Mouse (Mus musculus) cerebellum, postnatal 14 days (tissue): ENCODE measurements around the gene Dchs1.

Source experiments
- DNase-seq, 2 experiments: peaks; one replicate each; pipeline ENCODE4 v3.0.0; 2021; ENCODE audit warnings: mixed read lengths in 2 of 2

Gene Dchs1

GRCm38 (mm10) chr7:105787285-105788140 lies at the start of gene Dchs1:
Gene Dchs1, minus strand, starts transcription at chr7:105787654.
- DNase-seq, result peak; percentile 57 to 60

- DNase-seq, result no peak
Measured at GRCm38 (mm10) chr7:105824281-105824680, 36.8 kb upstream of the Dchs1 start.

- peak; percentile 26 to 45 for DNase-seq
Measured at GRCm38 (mm10) chr7:105818483-105818882, 31.0 kb upstream of the Dchs1 start.

DNA sequence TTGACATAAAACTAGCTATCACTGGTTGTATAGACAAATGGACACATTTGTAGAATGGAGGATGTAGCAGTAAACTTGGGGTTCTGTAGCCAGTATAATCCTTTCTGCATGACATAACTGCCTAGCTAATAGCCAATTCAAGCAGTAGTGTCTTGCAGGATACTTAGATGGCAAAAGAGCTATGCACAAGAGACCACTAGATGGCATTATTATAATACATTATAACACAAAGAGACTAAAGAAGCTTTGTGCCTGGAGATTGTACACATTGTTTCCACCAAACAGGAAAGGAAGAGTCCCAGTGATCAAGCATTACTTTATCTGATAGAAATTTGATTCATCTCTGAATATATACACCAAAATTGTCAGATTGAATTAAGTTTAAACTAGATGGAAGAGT lies 29.3 kb upstream of the Dchs1 start:
- no peak for DNase-seq

DNA sequence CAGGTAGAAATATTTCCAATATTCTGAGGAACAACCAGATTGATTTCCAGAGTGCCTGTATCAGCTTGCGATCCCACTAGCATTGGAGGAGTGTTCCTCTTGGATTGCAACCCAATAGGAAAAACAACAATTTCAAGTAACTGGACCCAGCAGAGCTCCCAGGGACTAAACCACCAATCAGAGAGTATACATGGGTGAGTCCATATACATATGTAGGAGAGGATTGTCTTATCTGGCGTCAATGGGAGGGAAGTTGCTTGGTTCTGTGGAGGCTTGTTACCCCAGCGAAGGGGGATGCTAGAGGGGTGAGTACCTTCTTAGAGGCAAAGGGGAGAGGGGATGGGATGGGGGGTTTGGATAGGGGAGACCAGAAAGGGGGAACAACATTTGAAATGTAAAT lies 25.9 kb upstream of the Dchs1 start:
- DNase-seq, result no peak

GRCm38 (mm10) chr7:105812566-105812965 lies 25.1 kb upstream of the Dchs1 start:
- DNase-seq, result no peak

DNA sequence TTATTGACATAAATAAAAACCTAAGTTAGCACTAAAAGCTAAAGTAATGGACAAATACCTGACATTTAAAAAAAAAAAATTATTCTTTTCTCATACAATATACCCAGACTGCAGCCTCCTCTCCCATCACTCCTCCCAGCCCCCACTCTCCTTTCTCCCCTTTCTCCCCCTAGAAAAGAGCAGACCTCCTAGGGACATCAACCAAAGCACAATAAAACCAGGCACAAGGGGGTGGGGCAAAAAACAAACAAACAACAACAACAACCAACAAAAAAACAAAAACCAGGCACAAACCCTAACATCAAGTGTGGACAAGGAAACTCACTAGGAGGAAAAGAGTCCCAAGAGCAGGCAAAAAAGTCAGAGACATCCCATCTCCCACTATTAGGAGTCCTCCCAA lies 24.1 kb upstream of the Dchs1 start:
- DNase-seq, result peak; percentile 33 to 40

DNA sequence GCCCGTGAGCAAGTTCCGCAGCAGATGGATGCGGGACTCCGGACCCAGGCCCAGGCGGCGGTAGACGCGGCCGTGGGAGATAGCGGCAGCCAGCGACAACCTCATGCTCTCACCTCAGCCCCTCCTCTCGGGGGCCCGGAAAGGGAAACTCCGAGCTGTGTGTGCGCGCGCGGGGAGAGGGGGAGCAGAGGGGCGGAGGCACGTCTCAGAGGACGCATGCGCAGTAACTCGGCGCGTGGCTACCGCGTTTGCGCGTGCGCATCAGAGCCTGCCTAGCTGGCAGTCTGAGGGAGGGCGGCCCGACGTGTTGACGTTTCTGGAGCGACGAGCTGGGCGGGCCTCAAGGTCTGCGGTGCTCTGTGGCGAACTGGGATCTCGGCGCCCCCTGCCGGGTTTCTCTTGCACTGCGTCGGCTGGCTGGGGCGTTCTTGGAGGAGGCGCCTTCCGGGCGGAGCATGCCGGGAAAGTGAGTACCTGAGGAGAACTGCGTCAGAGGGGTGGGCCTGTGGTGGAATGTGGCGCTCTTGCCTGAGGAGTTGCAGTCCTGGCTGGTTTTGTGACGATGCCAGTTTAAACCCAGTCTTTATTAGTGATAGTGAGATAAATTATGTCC lies 23.5 kb upstream of the Dchs1 start, which contains the start of gene Mrpl17:
TSS of gene Mrpl17 (minus strand) at position 223 of the 613 bp plus-strand sequence.
- peak; percentile 100 for DNase-seq

DNA sequence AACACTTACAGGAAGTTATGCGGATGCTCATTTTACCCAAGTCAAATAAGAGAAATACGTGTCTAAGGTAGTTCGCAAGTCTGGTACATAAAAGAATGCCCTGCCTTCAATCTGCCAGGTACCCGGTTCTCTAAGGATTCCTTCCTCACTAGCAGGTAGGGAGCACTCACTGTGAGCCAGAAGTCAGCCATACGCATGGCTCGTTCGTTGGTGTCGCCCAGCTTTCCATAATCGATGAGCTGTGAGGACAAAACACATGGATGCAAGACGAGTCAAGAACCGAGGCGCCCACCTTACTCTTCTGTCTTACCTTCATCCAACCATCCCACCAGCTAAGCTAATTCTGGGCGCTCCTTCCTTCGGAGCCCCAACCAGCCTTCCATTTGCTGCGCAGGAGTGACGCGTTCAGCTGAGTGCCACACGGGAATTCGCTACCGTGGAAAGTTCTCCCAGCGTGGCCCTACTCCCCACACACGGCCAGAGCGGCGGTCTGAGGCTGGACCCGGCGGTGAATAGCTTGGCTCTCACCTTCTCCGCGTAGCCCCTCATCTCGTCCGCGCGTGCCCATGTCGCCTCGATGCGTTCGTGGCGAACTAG lies 22.9 kb upstream of the Dchs1 start:
- no peak for DNase-seq

DNA sequence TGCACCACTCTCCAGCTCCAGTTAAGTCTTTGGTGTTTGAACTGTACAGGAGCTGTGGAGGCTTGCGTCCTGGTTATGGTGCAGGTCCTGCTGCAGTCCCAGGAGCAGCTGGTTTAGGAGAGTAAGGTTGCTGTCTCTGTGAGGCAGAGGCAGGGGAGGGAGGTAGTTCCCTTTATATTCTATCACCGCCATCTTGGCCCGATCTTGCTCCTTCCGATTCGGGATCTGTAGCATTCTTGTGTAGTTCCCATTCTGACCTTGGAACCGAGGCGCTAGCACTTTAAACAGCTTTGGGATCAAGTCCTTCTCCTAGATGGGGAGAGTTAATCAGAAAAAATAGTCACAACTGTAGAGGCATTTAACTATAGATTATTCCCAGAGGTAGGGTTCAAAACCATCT lies 22.4 kb upstream of the Dchs1 start:
- DNase-seq, result no peak

- no peak for DNase-seq
Measured at GRCm38 (mm10) chr7:105808385-105808784, 20.9 kb upstream of the Dchs1 start.

GRCm38 (mm10) chr7:105806716-105807115 lies 19.3 kb upstream of the Dchs1 start:
- no peak for DNase-seq

DNA sequence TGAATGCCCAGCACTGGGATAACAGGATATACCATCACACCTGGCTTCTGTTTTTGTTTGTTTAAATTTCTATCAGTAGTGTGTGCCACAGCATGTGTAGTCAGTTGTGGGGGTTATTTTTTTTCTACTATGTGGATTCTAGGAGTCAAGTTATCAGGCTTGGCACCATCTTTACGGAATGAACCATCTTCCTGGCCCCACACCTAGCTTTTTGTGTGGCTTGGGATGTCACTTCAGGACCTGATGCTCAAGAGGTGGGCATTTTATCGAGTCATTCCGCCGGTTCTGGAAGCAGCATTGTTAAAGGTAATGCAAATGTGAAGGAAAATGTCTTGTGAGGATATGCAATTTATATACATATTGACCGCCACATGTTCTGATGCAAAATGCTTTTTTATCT lies 18.7 kb upstream of the Dchs1 start:
- DNase-seq, result no peak

- DNase-seq, result no peak
Measured at GRCm38 (mm10) chr7:105803428-105803827, 16.0 kb upstream of the Dchs1 start.

DNA sequence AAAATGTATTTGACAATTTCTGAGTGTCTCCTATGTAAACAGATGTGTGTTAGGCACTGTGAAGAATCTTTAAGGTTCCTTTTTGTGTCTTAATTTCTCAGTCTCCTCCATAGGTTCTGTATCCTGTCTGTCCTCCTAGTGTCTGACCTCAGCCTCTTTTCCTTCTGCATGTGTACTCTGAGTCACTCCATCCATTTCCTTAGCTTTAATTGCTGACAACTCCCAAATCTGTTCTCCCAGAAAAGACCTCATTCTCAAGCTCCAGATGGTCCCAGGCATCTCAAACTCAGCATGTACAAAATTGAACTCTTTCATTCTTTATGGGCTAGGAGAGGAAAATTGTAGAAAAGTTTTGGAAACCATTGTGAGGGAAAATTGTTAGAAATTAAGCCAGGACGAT lies 15.3 kb upstream of the Dchs1 start:
- no peak for DNase-seq

DNA sequence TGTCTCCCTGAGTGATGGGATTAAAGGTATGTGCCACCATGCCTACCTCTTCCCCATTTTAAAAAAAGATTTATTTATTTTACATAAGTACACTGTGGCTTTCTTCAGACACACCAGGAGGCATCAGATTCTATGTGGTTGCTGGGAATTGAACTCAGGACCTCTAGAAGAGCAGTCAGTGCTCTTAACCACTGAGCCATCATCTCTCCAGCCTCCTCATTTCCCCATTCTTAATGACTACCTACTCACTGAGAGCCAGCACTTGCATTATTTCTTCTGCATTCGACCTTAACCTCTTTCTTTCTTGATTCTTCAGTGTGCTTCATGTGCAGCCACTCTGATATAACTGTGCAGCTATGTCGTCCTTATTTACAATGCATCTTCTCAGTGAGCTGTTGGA lies 14.9 kb upstream of the Dchs1 start:
- no peak for DNase-seq

GRCm38 (mm10) chr7:105796972-105797371 lies 9.5 kb upstream of the Dchs1 start:
- no peak for DNase-seq

DNA sequence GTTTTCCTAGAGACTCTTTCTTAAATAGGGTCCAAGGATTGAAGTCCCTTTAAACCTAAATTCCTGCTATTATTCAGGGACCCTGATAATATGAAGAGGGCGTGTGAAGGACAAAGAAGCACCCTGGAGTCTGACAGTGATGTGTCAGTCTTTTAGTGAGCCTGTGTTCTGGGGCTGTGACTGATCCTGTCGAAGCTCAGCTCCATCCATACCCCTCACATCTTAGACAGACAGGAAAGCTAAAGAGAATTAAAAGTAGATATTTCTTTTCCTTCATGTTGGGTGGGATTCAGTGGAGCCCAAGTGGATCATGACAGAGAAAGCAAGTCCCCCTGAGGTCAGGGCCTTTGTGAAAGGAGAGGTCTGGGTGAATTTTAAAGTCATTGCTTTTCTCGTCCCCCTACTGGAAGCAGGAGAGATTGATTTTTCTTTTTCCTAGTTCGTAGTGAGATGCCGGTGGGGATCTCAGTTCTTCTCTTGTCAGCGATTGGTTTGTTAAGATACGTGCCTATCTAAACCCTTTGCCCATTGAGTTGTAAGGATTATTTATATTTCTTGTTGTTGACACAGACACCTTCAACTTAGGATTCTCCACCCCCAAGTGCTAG lies 8.4 kb upstream of the Dchs1 start:
- DNase-seq, result peak; percentile 17 to 30

DNA sequence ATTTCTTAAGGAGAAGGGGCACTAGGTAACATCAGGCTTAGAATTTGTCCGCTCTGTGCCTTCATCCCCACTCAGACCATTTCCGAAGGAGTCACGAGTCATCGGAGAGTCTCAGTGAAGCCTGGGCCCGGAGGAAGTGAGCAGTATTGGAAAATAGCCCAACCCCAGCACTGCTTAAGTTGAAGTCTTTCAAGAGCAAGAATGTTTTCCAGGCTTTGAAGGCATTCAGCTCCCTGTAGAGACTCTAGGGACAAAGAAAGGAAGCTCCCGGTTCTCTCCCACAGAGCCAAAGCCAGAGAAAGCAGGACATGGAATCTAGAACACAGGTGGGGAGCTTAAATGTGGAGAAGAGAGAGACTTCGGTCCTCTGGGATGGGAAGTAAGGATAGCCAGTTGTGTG lies 6.2 kb upstream of the Dchs1 start:
- DNase-seq, result no peak

- no peak for DNase-seq
Measured at GRCm38 (mm10) chr7:105791147-105791546, 3.7 kb upstream of the Dchs1 start.

GRCm38 (mm10) chr7:105786506-105787284 lies 759 bp downstream of the Dchs1 start:
- peak; percentile 37 to 52 for DNase-seq

GRCm38 (mm10) chr7:105784556-105784955 lies 2.9 kb downstream of the Dchs1 start:
- no peak for DNase-seq

GRCm38 (mm10) chr7:105783861-105784260 lies 3.6 kb downstream of the Dchs1 start:
- DNase-seq, result no peak
